Mouse (Mus musculus): ENCODE results near the gene Dagla.

Gene Dagla

DNA sequence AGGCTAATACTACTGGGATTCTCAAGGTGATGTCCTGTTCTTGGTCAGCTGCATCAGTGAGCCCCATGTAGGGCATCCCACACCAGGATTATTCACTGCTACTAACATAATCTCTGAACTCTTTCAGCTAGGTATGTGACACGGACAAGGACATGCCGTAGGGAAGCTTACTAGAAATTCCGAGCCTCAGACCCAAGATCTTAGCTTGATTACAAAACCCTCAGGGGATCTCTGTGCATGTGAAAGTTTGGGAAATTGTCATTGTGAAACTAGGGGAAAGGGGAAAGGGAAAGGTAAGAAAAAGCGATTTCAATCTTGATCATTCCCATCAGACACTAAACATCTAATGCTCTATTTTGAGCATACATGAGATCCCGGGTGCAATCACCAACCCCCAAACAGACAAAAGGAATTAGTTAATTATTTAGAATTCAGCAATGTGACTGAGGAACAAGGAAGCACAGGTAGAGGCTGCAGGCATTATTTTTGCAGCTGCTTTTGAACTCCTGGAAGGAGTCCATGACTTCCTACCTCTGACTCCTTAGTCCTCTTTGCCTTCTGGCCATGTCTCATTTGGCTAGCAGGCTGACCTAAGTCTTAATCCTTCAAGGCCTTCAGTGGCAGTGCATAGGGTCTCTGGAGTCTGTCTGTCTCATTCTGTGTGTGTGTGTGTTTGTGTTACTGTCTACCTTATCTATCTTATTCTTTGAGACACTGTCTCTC, 2.0 kb upstream of the Dagla start:
- DNase-seq, result no peak

DNA sequence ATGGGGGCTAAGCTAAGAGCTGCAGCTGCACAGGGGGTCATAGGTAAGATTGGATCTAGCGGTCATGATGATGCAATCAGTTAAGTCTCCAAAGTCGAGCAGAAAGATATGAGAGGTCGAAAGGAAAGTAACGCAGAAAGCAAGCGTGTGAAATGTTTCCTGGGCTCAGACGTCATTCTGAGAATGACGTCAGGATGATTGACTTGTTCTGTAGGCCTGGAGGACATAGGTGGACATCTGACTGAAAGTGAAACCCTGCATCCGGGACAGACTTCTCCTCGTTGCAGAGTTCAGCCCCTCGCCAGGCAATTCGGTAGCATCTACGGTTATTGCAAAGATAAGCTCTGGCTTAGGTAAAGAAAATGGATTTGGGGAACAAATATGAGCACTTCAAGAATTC, 963 bp upstream of the Dagla start:
- DNase-seq, result no peak

DNA sequence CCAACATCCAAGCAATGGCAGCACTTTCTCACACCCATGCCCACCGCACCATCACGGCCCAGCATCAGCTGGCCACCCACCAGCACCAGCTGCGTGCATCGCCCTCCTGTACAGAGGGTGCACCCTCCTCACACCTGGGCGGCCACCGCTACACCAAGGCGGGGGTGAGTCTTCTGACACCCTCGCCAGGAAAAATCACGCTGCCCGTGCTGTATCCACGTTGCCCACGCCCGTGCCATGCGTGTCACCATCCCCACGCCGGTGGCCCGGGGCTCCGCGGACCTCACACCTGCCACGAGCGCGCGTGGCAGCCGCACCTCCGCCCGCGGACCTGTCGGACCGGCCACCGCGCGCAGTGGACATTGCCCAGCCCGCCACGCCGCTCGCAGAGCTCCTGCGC, 282 bp downstream of the Dagla start:
- peak; percentile 47 for DNase-seq

DNA sequence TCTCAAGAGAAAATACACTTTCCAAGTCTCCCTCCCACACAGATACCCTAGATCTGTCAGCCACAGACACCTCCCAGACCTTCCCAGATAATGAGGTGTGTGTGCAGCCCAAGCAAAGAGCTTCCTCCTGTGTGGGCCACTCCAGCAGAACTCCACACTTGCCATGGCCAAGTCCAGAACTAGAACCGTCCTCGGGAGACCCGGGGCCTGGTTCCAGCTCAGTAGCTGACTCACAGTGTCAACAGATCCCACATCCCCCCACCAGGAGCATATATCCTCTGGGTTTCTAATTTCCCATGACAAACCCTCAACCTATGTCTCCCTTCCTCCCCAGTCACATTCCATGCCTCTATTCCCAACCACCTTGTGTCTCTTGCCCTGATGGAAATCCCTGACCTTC, 1.8 kb downstream of the Dagla start:
- no peak for DNase-seq

DNA sequence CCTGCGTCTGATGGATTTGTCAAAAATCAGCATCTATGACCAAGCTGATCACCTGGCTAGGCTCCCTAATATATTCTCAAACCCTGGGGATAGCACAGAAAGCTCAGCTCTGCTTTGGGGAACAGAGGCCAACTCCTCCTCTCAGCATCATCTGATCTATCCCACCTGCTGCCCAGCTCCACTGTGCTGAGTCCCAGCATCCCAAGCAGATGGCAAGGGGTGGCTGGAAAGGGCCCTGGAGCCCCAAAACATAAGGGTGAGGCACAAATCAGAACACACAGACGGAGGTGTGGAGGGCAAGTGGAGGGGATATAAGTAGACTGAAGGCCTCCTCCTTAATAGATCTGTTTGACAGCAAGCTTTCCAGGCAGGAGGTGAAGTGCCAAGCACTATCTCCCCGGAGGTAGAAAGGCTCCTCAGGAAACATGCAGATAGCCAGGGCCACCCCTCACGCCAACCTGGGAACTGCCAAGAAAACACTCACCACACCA, 2.8 kb downstream of the Dagla start:
- no peak for DNase-seq

DNA sequence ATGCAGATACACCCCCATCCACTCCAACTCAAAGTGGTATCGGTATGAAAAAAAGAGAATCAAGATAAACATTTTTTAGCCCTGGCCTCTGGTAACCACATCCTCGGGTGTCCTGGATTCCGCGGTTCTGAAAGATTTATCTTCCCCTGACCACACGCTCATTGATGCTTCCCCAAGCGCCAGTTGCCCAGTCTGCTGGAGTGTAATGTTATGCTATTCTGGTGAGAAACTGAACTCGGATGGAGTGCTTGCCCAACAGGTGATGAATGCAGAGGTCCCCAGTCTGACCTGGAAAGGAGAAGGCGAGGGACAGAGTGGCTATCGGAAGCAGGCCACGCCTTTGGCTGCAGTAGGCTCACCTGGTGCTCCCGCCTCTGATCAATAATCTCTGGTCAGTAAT, 3.4 kb downstream of the Dagla start:
- DNase-seq, result no peak

DNA sequence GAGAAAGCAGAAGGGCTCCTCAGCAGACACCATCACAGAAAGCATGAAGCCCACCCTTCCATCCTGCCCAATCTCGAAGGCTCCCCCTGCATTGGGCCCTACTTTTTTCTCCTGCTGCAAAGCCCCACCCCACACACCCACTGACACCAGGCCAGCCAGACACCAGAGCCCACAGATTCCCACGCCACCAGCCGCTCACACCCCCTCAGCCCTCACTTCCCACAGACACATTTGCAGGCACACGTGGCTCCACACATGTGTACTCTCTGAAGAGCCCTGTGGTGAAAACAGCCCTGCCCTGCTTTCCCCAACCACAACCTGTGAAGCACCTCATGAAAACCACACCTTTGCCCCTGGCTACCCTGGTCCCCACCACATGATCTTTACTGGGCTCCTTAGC, 3.9 kb downstream of the Dagla start:
- no peak for DNase-seq

DNA sequence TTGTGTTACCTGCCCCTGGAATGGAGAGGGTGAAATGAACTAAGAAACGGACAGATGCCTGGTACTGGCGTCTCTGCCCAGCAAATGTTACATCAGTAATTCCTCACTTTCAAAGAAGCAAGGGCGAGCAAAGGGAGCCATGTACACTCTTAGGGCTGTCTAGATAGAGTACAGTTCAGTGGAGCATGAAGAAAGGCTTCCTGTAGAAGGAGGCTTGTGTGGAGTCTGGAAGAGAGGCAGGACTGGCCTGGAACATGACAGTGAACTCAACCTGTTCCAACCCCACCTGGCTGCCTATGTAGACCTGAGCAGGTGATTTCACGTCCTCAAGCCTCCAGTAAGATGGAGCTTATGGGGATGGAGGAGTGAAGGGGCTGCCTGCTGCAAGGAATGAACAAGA, 6.4 kb downstream of the Dagla start:
- no peak for DNase-seq

DNA sequence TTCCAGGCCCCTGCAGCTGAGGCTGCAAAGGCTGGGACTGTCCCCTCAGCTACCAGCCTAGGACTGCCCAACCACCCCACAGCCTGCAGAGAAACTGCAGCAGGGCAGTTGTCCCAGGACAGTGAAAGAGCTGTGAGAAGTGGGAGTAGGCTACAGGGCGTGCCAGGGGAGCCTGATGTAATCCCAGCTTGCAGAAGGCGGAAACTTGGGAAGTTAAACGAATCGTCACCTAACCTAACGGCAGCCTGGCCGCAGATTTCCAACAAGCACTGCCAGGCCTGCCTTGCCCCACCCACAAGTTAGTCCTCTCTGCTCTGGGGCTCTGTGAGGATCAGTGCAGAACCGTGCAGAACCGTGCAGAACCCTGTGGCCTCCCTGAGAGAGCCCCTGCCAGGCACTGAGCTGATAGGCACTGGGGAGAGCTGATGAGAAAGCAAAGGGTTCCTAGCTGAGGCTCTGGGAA, 7.6 kb downstream of the Dagla start:
- no peak for DNase-seq

DNA sequence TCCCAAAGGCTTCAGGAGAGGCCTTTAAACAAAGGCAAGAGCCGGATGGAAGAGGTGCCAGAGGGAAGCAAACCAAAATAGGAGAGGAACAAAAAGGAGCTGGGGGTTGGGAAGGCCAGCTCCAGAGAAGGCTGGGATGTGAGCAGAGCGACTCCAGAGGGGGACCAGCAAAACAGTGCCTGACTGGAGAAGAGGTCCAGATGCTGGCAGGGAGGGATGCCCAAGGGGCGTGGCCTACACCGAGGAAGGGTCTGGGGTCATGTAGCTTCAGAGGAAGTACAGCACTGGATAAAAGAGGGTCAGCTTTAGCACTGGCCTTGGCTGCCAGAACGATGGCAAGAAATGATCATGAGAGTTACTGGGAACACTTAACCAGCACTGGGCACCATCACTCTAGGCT, 8.4 kb downstream of the Dagla start:
- no peak for DNase-seq

DNA sequence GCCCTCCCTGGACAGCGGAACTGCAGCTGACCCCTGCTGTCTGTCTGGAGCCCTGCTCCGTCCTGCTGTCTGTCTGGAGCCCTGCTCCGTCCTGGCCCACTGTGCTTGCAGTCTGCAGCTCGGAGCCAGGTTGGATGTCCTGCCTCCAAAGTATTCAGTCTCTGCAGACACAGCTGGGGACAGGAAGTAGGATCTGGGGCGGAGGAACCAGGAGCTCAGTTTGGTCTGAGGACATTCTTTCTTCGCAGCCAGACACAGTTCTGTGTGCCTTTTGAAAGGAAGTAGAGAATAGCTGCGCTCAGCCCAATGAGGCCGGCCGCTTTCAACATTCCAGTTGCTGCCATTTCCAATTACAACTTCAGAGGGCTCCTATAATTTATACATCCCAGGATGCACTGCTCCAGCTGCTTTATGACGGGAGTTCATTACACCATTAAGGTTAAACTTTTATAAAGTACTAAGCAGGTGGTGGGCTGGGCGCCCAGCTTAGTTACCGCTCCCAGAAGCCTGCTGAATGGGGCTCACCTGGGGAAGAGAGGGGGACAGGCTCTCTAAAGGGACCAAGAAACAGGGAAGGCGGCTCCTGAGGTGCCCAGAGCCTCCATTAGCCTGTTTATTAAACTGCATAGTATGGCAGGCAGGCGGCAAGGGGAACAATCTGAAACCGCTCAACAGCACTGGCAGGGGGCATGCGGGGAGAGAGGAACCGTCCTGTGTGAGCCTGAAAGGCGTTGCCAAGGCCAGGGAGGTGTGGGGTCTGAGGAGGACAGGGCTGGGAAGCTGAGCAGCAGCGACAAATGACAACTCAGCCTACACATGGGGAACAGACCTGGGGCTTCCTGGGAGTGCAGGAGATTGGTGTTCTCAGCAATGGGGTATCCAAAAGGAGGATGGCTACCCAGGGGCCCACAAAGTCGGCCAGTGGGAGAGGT, 9.8 kb downstream of the Dagla start:
- DNase-seq, result no peak

DNA sequence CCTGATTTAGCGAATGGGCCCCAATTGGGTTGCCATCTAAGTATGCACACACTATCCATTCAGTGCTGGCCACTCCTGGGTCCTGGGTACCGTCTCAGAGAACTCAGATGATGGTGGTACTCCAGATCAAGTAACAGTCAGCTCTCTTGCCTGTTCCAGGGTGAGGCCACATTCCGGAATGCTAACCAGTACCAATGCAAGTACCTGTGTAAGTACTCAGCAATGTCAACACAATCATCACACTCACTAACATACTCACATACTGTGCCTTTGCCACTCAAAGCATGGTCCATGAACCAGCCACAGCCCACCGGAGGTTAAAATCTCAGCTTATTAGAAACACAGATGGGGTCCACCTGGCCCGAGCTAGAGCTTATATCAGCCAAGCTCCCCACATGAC, 10.7 kb downstream of the Dagla start:
- DNase-seq, result no peak

DNA sequence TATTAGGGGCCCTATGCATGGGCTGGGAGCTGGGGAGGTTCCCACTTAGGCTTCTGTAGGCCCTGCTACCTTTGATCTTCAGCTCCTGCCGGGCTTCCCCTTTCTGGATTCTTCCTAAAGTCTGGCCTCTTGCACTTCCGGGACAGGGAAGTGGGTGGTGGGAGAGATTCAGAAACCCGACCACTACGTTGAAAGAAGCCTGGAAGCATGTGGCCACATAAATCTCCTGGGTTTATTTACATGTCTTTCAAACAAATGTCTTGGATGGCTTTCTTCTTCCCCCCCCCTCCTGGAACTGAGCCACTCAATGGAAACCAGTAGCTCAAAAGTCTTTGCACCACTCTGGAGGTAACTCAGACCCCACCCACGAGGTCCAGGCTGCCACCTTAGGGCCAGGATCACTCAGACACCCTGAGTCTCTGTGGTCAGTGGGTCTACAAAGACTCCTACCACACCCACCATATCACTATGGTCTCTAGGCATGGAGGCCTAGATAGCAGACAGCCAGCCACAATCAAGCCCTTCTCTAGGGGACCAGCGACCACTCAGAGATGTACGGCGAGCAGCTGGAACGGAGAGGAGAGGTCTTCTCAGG, 12.7 kb downstream of the Dagla start:
- no peak for DNase-seq

DNA sequence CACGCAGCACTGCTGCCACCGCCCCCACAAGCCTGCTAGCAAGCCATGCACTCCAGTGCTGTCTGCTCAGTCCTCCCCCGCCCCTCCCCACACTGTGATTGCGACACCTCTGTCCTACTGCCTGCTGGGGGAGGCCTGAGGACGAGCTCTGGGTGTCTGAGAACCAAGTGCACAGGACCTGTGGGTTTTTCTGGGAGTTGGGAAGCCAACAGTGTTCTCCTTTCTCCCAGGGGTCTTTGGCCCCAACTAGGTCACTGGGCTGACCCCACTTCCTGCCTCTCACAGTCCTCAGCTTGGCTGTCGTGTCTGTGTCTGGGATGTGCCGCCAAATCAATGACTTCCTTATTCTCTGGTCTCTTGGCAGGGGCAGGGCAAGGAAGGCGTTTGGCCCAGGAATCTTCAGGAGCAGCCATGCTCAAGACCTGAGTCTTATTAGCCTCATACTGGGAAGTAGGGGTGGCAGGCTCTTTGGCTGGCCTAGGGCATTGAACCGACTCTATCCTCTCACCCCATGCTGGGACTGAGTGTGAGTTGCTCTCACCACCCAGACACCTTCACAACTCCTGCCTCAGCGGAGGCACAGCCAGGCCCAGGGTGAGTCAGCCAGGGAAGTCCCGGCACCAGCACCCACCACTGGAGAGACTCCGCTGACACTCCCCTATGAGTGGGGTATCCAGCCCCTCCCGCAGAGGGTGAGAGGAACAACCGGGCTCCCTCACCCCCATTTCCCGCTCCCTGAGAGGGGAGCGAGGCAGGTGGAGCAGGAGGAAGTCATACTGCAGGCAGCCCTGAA, 14.3 kb downstream of the Dagla start:
- no peak for DNase-seq

DNA sequence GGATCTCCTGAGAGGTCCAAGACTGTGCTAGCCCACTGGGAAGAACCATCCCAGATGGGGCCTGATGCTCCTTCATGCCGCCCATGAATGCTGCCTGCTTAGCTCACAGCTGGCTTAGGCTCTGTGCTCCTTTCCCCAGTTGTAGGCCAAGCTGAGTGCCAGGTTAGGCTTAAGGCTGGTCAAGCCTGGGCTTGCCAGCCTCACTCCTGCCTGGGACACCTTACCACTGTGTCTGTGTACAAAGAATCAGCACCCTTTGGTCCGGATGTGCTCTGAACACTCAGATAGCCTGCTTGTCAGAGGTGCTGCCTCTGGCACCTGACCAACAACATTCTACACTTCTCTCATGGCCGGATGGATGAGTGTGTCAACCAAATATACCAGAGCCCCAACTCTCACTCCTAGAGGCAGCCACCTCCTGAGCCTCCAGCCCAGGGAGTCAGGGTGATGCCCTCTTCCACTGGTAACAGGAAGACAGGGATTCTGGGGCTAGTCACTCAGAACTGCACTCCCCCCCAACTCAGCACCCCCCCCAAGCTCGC, 15.0 kb downstream of the Dagla start:
- DNase-seq, result no peak

DNA sequence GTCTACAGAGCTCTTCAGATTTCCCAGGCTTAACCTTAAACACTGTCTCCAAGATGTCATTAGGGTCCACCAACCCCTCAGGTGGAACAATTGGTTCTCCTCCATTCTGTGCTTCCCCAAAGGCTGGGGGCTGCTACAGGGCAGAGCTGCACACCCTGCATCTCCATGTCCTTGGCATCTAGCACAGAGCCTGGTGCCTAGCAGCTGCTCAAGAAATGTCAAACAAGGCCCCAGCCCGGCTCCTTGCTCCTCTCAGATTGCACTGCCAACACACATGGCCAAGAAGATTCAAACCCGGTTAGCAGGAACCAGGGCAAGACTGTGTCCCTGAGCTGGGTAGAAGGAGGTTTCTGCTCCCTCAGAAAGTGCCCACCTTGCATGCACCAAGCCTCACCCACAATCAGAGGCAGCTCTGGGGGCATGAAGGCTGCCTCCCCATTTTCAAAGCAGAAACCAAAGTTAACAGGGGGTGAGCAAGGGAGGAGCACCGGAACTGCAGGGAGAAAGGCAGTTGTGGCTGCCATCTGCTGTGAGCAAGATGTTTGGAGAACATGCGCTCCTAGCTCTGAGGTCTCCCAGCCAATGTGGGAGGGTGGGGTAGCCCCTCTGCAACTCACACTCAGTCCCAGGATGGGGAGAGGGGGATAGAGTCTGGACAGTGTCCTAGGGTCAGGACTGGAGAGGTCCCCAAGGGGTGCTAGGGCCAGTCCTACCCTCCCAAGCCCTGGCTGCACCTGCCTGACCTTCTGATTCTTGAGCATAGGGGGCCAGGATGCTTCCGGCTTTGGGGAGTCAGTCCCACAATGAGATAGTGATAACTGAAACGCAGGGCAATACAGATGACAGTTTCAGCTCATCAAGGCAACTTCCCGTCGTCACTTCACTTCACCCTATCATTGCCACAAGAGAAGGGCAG, 16.3 kb downstream of the Dagla start:
- DNase-seq, result no peak

DNA sequence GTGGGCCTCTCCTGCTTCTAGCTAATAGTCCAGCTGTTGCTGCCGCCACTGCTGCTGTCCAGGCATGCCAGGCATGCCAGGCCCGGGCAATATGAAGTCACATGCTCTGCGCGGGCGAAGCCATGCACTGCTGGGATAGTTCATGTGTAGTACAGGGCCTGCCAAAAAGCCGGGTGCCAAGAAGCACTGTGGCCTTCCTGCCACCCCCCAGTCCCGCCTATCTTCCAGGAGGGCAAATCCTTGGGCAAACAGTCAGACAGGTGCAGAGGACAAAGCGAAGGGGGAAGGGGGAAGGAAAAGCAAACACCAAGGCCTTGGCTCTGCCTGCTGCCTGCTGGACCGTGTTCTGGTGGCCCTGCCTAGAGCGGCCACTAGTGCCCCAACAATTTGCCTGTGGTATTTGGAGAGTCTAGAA, 18.2 kb downstream of the Dagla start:
- DNase-seq, result no peak

DNA sequence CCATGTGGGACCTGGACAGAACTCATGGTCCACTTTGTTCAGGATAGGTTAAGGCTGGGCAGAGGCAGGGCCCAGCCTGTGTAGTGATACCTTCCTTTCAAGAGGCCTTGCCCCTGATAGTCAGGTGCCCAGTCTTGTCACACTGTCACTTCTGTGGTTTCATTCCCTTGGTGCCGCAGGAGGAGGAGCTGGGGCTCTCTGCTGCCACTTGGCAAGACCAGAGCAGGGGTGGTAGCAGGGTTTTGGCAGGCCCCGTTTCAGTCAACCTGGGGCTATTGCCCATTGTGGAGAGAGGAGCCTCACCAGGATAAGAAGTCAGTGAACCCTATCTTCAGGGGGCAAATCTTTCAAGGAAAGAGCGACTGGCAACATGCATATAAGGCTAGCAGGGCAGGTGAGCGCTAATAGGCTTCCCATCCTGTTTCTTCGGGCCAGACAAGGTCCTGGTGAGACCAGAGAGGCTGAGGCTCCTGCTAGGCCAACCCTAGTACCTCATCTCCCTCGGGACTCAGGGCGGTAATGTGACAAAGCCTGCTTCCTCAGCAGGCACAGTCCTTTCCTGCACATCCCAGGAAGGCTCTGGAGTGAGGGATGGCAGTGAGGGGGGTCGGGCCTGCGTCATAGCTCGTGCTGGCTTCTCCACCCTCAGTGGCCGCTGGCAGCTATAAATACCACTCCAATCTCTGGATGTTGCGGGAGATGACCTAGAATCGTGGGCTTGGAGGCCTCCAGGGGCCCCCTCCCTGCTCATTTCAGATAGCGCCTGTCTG, 23.7 kb downstream of the Dagla start:
- no peak for DNase-seq

DNA sequence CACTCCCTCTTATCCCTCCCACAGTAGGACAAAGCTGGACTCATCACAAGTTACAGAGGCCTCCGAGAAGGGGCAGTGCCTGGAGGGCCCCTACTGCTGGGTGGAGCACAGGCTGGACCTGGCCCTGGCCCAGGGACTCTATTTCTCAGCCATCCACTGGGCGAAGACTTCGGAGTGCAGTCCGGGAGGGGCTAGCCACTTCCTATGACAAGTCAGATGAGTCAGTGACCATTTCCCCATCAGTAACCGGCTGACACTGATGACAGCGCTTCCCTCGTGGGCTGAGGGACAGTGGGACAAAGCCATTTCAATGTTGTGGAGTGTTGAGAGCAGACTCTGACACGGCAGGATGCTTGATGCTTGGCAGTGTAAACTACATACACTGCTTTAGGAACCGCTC, 25.0 kb downstream of the Dagla start:
- no peak for DNase-seq

DNA sequence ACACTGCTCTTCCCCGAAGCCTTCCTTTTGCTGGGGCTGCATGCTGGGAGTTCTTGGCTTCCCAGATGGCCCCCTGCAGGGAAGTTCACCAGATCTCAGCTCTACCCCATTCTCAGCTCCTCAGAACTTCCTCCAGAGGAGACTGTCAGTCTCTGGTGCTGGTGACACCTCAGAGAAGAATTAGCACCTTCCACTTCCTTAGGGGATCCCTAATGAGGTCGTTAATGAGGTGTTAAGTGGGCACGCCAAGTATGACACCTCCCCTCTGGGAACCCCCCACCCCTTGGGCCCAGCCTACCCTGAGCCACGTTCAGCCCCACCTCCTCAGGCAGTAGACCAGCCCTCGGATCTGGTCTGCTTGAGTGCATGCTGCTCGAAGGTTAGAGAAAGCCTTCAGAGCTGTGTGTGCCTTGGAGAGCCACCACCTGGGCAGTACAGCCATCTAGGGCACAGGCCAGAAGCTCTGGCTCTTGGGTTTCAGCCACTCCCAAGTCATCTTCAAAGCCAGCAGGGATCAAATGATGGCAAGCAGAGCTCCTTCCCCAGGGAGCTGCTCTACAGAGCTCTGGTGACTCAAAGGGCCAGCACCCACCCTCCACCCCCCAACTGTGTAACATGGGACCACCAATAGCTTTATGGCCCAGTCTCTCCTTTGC, 25.9 kb downstream of the Dagla start:
- DNase-seq, result no peak
